Mouse (Mus musculus) CH12.LX (cell line): ENCODE measurements around the gene Npb. TPM values are rescaled to one million over a fixed set of nuclear protein-coding genes. Genes with fewer than 3 reads are reported as not detected.
A peak's percentile ranks its signal among the peaks of the same experiment; 100 is the strongest.
"Not testable (repeated sequence)": the region's sequence is repeated elsewhere in the genome, so short reads cannot be mapped to it uniquely, and the experiment has no call there.

Experiments used
- DNase-seq: peaks from one replicate; pipeline ENCODE4 v3.0.0-alpha.2; 2013; ENCODE audit errors: extremely low read depth
- H3K27ac ChIP-seq: 2 replicates; pipeline ENCODE4 v1.5.1; 2012; ENCODE audit warnings: low read depth, mild to moderate bottlenecking, control low read depth, moderate library complexity; ENCODE audit not compliant: insufficient read depth
- H3K27me3 ChIP-seq: replicated peaks from 2 replicates; pipeline ENCODE3; 2012; ENCODE audit warnings: inconsistent platforms
- H3K36me3 ChIP-seq, 2 experiments: replicated peaks in 1 of 2; 2 replicates each; pipeline versions ENCODE3 to v1.6.1; 2012; ENCODE audit warnings: inconsistent platforms in 1 of 2, low read length in 1 of 2, mild to moderate bottlenecking in 1 of 2, mixed read lengths in 1 of 2, moderate library complexity in 1 of 2; ENCODE audit not compliant: control insufficient read depth in 1 of 2, insufficient read depth in 1 of 2
- H3K4me1 ChIP-seq, 2 experiments: 2 replicates each; pipeline ENCODE4 v1.6.1; 2012; ENCODE audit warnings: inconsistent platforms in 1 of 2, moderate library complexity in 1 of 2; ENCODE audit not compliant: insufficient read depth in 2 of 2, control insufficient read depth in 1 of 2
- H3K4me2 ChIP-seq: 2 replicates; pipeline ENCODE4 v1.6.1; 2012; ENCODE audit warnings: low read depth, mild to moderate bottlenecking, control low read depth; ENCODE audit not compliant: poor library complexity, insufficient read depth, severe bottlenecking
- H3K4me3 ChIP-seq, 3 experiments: fragments of 150-350 bp in 1 of 3; sonication (generic) in 1 of 3; replicated peaks in 1 of 3; 2 replicates each; pipeline versions ENCODE3 to v1.5.1; 2011 to 2012; ENCODE audit warnings: low read depth in 2 of 3, low read length in 2 of 3, mild to moderate bottlenecking in 2 of 3, moderate library complexity in 2 of 3, control low read depth in 1 of 3, improper control_type of control experiment in 1 of 3, inconsistent platforms in 1 of 3, mixed read lengths in 1 of 3; ENCODE audit not compliant: poor library complexity in 1 of 3
- H3K79me2 ChIP-seq: replicated peaks from 2 replicates; pipeline ENCODE4 v1.6.1; 2012; ENCODE audit warnings: mild to moderate bottlenecking, moderate library complexity; ENCODE audit not compliant: control insufficient read depth, poor library complexity, insufficient read depth, severe bottlenecking; ENCODE audit errors: extremely low read depth
- H3K9ac ChIP-seq: 2 replicates; pipeline ENCODE4 v1.6.1; 2012; ENCODE audit warnings: low read depth, mild to moderate bottlenecking, control low read depth, moderate library complexity; ENCODE audit not compliant: insufficient read depth
- H3K9me3 ChIP-seq: replicated peaks from 2 replicates; pipeline ENCODE3; 2012; ENCODE audit warnings: low read length, inconsistent platforms, mixed read lengths
- CHD1 ChIP-seq: IDR thresholded peaks from 2 replicates; pipeline ENCODE4 v1.6.1; 2012; ENCODE audit warnings: low read depth, low read length, improper control_type of control experiment, inconsistent platforms
- CTCF ChIP-seq, 2 experiments: IDR thresholded peaks in 1 of 2; conservative IDR thresholded peaks in 1 of 2; 2 replicates each; pipeline ENCODE4 v1.5.1; 2011 to 2012; ENCODE audit warnings: low read depth in 2 of 2, low read length in 2 of 2, improper control_type of control experiment in 1 of 2, inconsistent platforms in 1 of 2, mild to moderate bottlenecking in 1 of 2, moderate library complexity in 1 of 2
- E2F4 ChIP-seq: IDR thresholded peaks from 2 replicates; pipeline ENCODE4 v1.6.1; 2011; ENCODE audit warnings: low read depth, low read length, improper control_type of control experiment; ENCODE audit not compliant: insufficient replicate concordance
- ELF1 ChIP-seq: IDR thresholded peaks from 2 replicates; pipeline ENCODE4 v1.6.1; 2014; ENCODE audit warnings: low read depth, mild to moderate bottlenecking, inconsistent platforms, low read length, improper control_type of control experiment
- ETS1 ChIP-seq: conservative IDR thresholded peaks from 2 replicates; pipeline ENCODE4 v1.6.1; 2012; ENCODE audit warnings: low read depth, mild to moderate bottlenecking, inconsistent platforms, low read length, improper control_type of control experiment, moderate library complexity
- GABPA ChIP-seq: IDR thresholded peaks from 2 replicates; pipeline ENCODE4 v1.6.1; 2012; ENCODE audit warnings: low read depth, low read length, improper control_type of control experiment, inconsistent platforms; ENCODE audit not compliant: insufficient replicate concordance
- HCFC1 ChIP-seq: IDR thresholded peaks from 2 replicates; pipeline ENCODE4 v1.6.1; 2012; ENCODE audit warnings: low read depth, mild to moderate bottlenecking, inconsistent platforms, low read length, improper control_type of control experiment
- IRF4 ChIP-seq: IDR thresholded peaks from 2 replicates; pipeline ENCODE4 v1.6.1; 2014; ENCODE audit warnings: low read depth, mild to moderate bottlenecking, inconsistent platforms, low read length, improper control_type of control experiment
- JUN ChIP-seq: IDR thresholded peaks from 2 replicates; pipeline ENCODE4 v1.6.1; 2011; ENCODE audit warnings: low read depth, mild to moderate bottlenecking, low read length, improper control_type of control experiment, moderate library complexity; ENCODE audit not compliant: insufficient read depth
- JUND ChIP-seq: conservative IDR thresholded peaks from 2 replicates; pipeline ENCODE4 v1.6.1; 2011; ENCODE audit warnings: low read depth, low read length, improper control_type of control experiment
- KAT2A ChIP-seq: IDR thresholded peaks from 2 replicates; pipeline ENCODE4 v1.6.1; 2012; ENCODE audit warnings: low read length, improper control_type of control experiment, inconsistent platforms; ENCODE audit not compliant: insufficient replicate concordance
- MAFK ChIP-seq: IDR thresholded peaks from 2 replicates; pipeline ENCODE4 v1.6.1; 2011; ENCODE audit warnings: low read length, improper control_type of control experiment; ENCODE audit not compliant: insufficient replicate concordance
- MEF2A ChIP-seq: IDR thresholded peaks from 2 replicates; pipeline ENCODE4 v1.6.1; 2014; ENCODE audit warnings: low read depth, mild to moderate bottlenecking, inconsistent platforms, low read length, improper control_type of control experiment, borderline replicate concordance
- MXI1 ChIP-seq: IDR thresholded peaks from 2 replicates; pipeline ENCODE4 v1.6.1; 2011; ENCODE audit warnings: mild to moderate bottlenecking, low read depth, low read length, improper control_type of control experiment
- MYC ChIP-seq: IDR thresholded peaks from 2 replicates; pipeline ENCODE4 v1.6.1; 2011; ENCODE audit warnings: low read depth, mild to moderate bottlenecking, improper control_type of control experiment, low read length
- NRF1 ChIP-seq: IDR thresholded peaks from 2 replicates; pipeline ENCODE4 v1.6.1; 2014; ENCODE audit warnings: low read depth, mild to moderate bottlenecking, inconsistent platforms, low read length, improper control_type of control experiment, moderate library complexity
- POLR2AphosphoS2 ChIP-seq: IDR thresholded peaks from 2 replicates; pipeline ENCODE4 v1.6.1; 2011; ENCODE audit warnings: low read depth, low read length, improper control_type of control experiment
- RAD21 ChIP-seq: IDR thresholded peaks from 2 replicates; pipeline ENCODE4 v1.6.1; 2011; ENCODE audit warnings: low read depth, mild to moderate bottlenecking, low read length, improper control_type of control experiment, moderate library complexity
- RCOR1 ChIP-seq: conservative IDR thresholded peaks from 2 replicates; pipeline ENCODE4 v1.6.1; 2012; ENCODE audit warnings: low read depth, mild to moderate bottlenecking, inconsistent platforms, low read length, improper control_type of control experiment
- TCF12 ChIP-seq: IDR thresholded peaks from 2 replicates; pipeline ENCODE4 v1.6.1; 2014; ENCODE audit warnings: low read depth, mild to moderate bottlenecking, inconsistent platforms, low read length, improper control_type of control experiment
- UBTF ChIP-seq: IDR thresholded peaks from 2 replicates; pipeline ENCODE4 v1.6.1; 2012; ENCODE audit warnings: low read depth, mild to moderate bottlenecking, inconsistent platforms, low read length, improper control_type of control experiment, moderate library complexity
- USF2 ChIP-seq: conservative IDR thresholded peaks from 2 replicates; pipeline ENCODE4 v1.6.1; 2011; ENCODE audit warnings: low read depth, low read length, improper control_type of control experiment
- ZC3H11A ChIP-seq: IDR thresholded peaks from 2 replicates; pipeline ENCODE4 v1.6.1; 2012; ENCODE audit warnings: low read depth, mild to moderate bottlenecking, inconsistent platforms, low read length, improper control_type of control experiment
- ZKSCAN1 ChIP-seq: IDR thresholded peaks from 2 replicates; pipeline ENCODE4 v1.6.1; 2012; ENCODE audit warnings: low read depth, inconsistent platforms, low read length, improper control_type of control experiment, borderline replicate concordance
- ZNF384 ChIP-seq: IDR thresholded peaks from 2 replicates; pipeline ENCODE4 v1.6.1; 2012; ENCODE audit warnings: low read depth, low read length, improper control_type of control experiment, inconsistent platforms
- dilution Hi-C: fragments of 300-500 bp; cut with MboI; formaldehyde crosslinking; loops from 2 replicates; pipeline ENCODE4 v1.14.3; 2020; ENCODE audit warnings: low sequenced_read_pairs; ENCODE audit not compliant: extremely low pct_unique_long_range_greater_than_20kb, extremely low pct_ligation_motif_present
- in situ Hi-C: fragments of 300-500 bp; cut with MboI; formaldehyde crosslinking; loops from 3 replicates; pipeline ENCODE4 v1.14.3; 2019; ENCODE audit warnings: low sequenced_read_pairs, low pct_ligation_motif_present, low pct_unique_long_range_greater_than_20kb, mixed read lengths
- polyA plus RNA-seq: library from polyadenylated mRNA; unstranded; fragments of >175 nt; gene quantifications from 2 replicates; pipeline ENCODE4 v1.2.1, GENCODE M21; 2012; ENCODE audit warnings: low read depth; ENCODE audit not compliant: insufficient read length
- total RNA-seq, 2 experiments: library from RNA; depleted of rRNA; stranded (reverse); fragments of 300-350 nt in 1 of 2; fragments of >200 nt in 1 of 2; gene quantifications; 2 replicates each; pipeline ENCODE4 v1.2.3; 2012 to 2014

Npb gene
- total and polyA plus RNA-seq, 3 experiments, result 0.55 to 1.3 TPM; not detected in 1

GRCm38 (mm10) chr11:120582982-120583293 lies 25.3 kb upstream of the Npb start:
- peak; percentile 78; the same call in 1 of the 2 replicates for TF ChIP-seq MAFK
- TF ChIP-seq, all 38 proteins: peak for 1; not testable (repeated sequence) for 37
- Histone ChIP-seq H3K79me2 (peaks cover 27% of the 10 kb centered on the region), H3K36me3 (peaks cover 49 to 64% of the 10 kb centered on the region in 2 experiments), H3K4me1 (peaks cover 11 to 35% of the 10 kb centered on the region in 2 experiments)
- H3K9ac ChIP-seq, dilution Hi-C loops, H3K27me3 ChIP-seq, DNase-seq, H3K4me3 ChIP-seq, H3K4me2 ChIP-seq, in situ Hi-C loops, H3K27ac ChIP-seq, H3K9me3 ChIP-seq: not testable (repeated sequence)

- no peak for DNase-seq
- TF ChIP-seq TCF12 (no peak), IRF4 (no peak), ELF1 (no peak), CTCF (conservative IDR thresholded peaks at IDR 0.05 in 1 of 2, IDR thresholded peaks at IDR 0.05 in 1 of 2; ENCODE audit: low read depth in 2 of 2, low read length in 2 of 2) (no peak; a peak in 1 of 4 replicates), ZC3H11A (no peak), UBTF (no peak), RCOR1 (no peak), RAD21 (no peak), ZNF384 (no peak), E2F4 (no peak), MYC (no peak), MEF2A (no peak), KAT2A (no peak)
- H3K9ac ChIP-seq, result no peak overlapping the region
- H3K4me3 ChIP-seq, result no peak overlapping the region
- in situ Hi-C loops (no loop called here), dilution Hi-C loops (no loop called here)
- H3K9me3 ChIP-seq, result peaks cover 4% of the 10 kb centered on the region
- H3K27me3 ChIP-seq, result no peaks in the 10 kb centered on the region
- peaks cover 5 to 25% of the 10 kb centered on the region in 2 experiments for H3K4me1 ChIP-seq
- no peak overlapping the region for H3K4me2 ChIP-seq
- H3K36me3 ChIP-seq, result peaks cover 47 to 63% of the 10 kb centered on the region in 2 experiments
- peaks cover 24% of the 10 kb centered on the region for H3K79me2 ChIP-seq
- no peak overlapping the region for H3K27ac ChIP-seq
Measured at GRCm38 (mm10) chr11:120583937-120584336, 24.3 kb upstream of the Npb start.

GRCm38 (mm10) chr11:120588531-120588930 lies 19.7 kb upstream of the Npb start:
- in situ Hi-C loops, result no loop called here
- no peak for TF ChIP-seq USF2
- no peak for TF ChIP-seq MAFK
- no peak for TF ChIP-seq ZNF384
- TF ChIP-seq CHD1, result no peak
- no peak for TF ChIP-seq NRF1
- TF ChIP-seq E2F4, result no peak
- no peak for TF ChIP-seq POLR2AphosphoS2
- TF ChIP-seq ZKSCAN1, result no peak
- no peak for TF ChIP-seq JUND
- TF ChIP-seq ETS1, result no peak
- no peak for TF ChIP-seq MXI1
- no peak for TF ChIP-seq KAT2A
- TF ChIP-seq GABPA, result no peak
- TF ChIP-seq CTCF (conservative IDR thresholded peaks at IDR 0.05 in 1 of 2, IDR thresholded peaks at IDR 0.05 in 1 of 2; ENCODE audit: low read depth in 2 of 2, low read length in 2 of 2), result no peak
- TF ChIP-seq JUN, result no peak
- no peak for TF ChIP-seq MEF2A
- TF ChIP-seq HCFC1, result no peak

More at GRCm38 (mm10) chr11:120588531-120588930, 19.7 kb upstream of the Npb start:
- Histone ChIP-seq H3K9me3 (peaks cover 4% of the 10 kb centered on the region), H3K4me2 (no peak overlapping the region), H3K9ac (no peak overlapping the region), H3K27ac (no peak overlapping the region), H3K27me3 (no peaks in the 10 kb centered on the region), H3K36me3 (peaks cover 67 to 91% of the 10 kb centered on the region in 2 experiments), H3K4me3 (no peak overlapping the region), H3K4me1 (peaks cover 0 to 2% of the 10 kb centered on the region in 2 experiments; a peak in 1 of 4 replicates), H3K79me2 (peaks cover 15% of the 10 kb centered on the region)
- dilution Hi-C loops, result no loop called here
- no peak for DNase-seq
